Mouse (Mus musculus): ENCODE data around the gene Gm20388. TPM values are rescaled to one million over a fixed set of nuclear protein-coding genes. Genes with fewer than 3 reads are reported as not detected.
A peak's percentile ranks its signal among the peaks of the same experiment; 100 is the strongest.

Gene Gm20388
- polyA plus RNA-seq, 1 experiment from 2014 or later, result not detected

- 49% methylated on average over 5 of the region's 5 CpGs for WGBS
- no peaks in the 10 kb centered on the region for H3K27me3 ChIP-seq (replicated peaks)
- H3K27ac ChIP-seq (replicated peaks), result 0 out of 2 replicates have a peak overlapping the region, but pooled peaks have one; percentile 12
- H3K4me3 ChIP-seq, result no peak overlapping the region
- H3K9ac ChIP-seq, result no peak overlapping the region
- H3K4me1 ChIP-seq, result peaks cover 8% of the 10 kb centered on the region
- peaks cover 29% of the 10 kb centered on the region for H3K36me3 ChIP-seq
- no peak overlapping the region for H3K4me2 ChIP-seq
- no peak for ATAC-seq (ENCODE audit: extremely low read depth, insufficient number of reproducible peaks, low FRiP score, low TSS enrichment)
- H3K9me3 ChIP-seq, result no peaks in the 10 kb centered on the region
These were observed 50.0 kb downstream of the Gm20388 start for GRCm38 (mm10) chr8:119960531-119961104.

- H3K27ac ChIP-seq (replicated peaks), result no peak overlapping the region
- no peak overlapping the region for H3K4me3 ChIP-seq
- H3K27me3 ChIP-seq (replicated peaks), result no peaks in the 10 kb centered on the region
- H3K4me1 ChIP-seq, result peaks cover 8% of the 10 kb centered on the region
- H3K4me2 ChIP-seq, result no peak overlapping the region
- WGBS, result 72% methylated on average over 4 of the region's 4 CpGs
- H3K9me3 ChIP-seq, result no peaks in the 10 kb centered on the region
- H3K9ac ChIP-seq, result no peak overlapping the region
- ATAC-seq (ENCODE audit: extremely low read depth, insufficient number of reproducible peaks, low FRiP score, low TSS enrichment), result no peak
- no peaks in the 10 kb centered on the region for H3K36me3 ChIP-seq
These were observed 54.2 kb downstream of the Gm20388 start for GRCm38 (mm10) chr8:119964859-119965258.

- no peak for ATAC-seq (ENCODE audit: extremely low read depth, insufficient number of reproducible peaks, low FRiP score, low TSS enrichment)
- no peak overlapping the region for H3K27ac ChIP-seq (replicated peaks)
- no peak overlapping the region for H3K4me3 ChIP-seq
- H3K9me3 ChIP-seq, result no peaks in the 10 kb centered on the region
- no peaks in the 10 kb centered on the region for H3K27me3 ChIP-seq (replicated peaks)
- no peak overlapping the region for H3K4me2 ChIP-seq
- 80% methylated on average over 9 of the region's 9 CpGs for WGBS
- 0 out of 2 replicates have a peak, but pooled peaks cover 6% of the 10 kb centered on the region for H3K4me1 ChIP-seq
- no peak overlapping the region for H3K9ac ChIP-seq
- no peaks in the 10 kb centered on the region for H3K36me3 ChIP-seq
These were observed 56.8 kb downstream of the Gm20388 start for GRCm38 (mm10) chr8:119967435-119967834.

- 0 out of 2 replicates have a peak, but pooled peaks cover 6% of the 10 kb centered on the region for H3K4me1 ChIP-seq
- WGBS, result 59% methylated on average over 9 of the region's 9 CpGs
- no peak for ATAC-seq (ENCODE audit: extremely low read depth, insufficient number of reproducible peaks, low FRiP score, low TSS enrichment)
These were observed 59.5 kb downstream of the Gm20388 start for GRCm38 (mm10) chr8:119970169-119970568.

GRCm38 (mm10) chr8:119972558-119972957, 61.9 kb downstream of the Gm20388 start:
- ATAC-seq (ENCODE audit: extremely low read depth, insufficient number of reproducible peaks, low FRiP score, low TSS enrichment), result no peak
- Histone ChIP-seq H3K4me1 (0 out of 2 replicates have a peak, but pooled peaks cover 6% of the 10 kb centered on the region), H3K27ac (replicated peaks) (0 out of 2 replicates have a peak overlapping the region, but pooled peaks have one; percentile 16), H3K36me3 (no peaks in the 10 kb centered on the region), H3K27me3 (replicated peaks) (no peaks in the 10 kb centered on the region), H3K4me2 (no peak overlapping the region), H3K4me3 (no peak overlapping the region), H3K9ac (no peak overlapping the region), H3K9me3 (no peaks in the 10 kb centered on the region)
- 59% methylated on average over 12 of the region's 12 CpGs for WGBS

More at GRCm38 (mm10) chr8:119970169-119970568, 59.5 kb downstream of the Gm20388 start:
- Histone ChIP-seq H3K4me3 (no peak overlapping the region), H3K27me3 (replicated peaks) (no peaks in the 10 kb centered on the region), H3K4me2 (no peak overlapping the region), H3K27ac (replicated peaks) (no peak overlapping the region), H3K36me3 (no peaks in the 10 kb centered on the region), H3K9me3 (no peaks in the 10 kb centered on the region), H3K9ac (no peak overlapping the region)

- ATAC-seq (ENCODE audit: extremely low read depth, insufficient number of reproducible peaks, low FRiP score, low TSS enrichment), result no peak
- no peaks in the 10 kb centered on the region for H3K4me1 ChIP-seq
- H3K9me3 ChIP-seq, result no peaks in the 10 kb centered on the region
- no peak overlapping the region for H3K4me2 ChIP-seq
- 59% methylated on average over 11 of the region's 11 CpGs for WGBS
- H3K36me3 ChIP-seq, result no peaks in the 10 kb centered on the region
- no peaks in the 10 kb centered on the region for H3K27me3 ChIP-seq (replicated peaks)
- H3K4me3 ChIP-seq, result no peak overlapping the region
- no peak overlapping the region for H3K27ac ChIP-seq (replicated peaks)
- H3K9ac ChIP-seq, result 0 out of 2 replicates have a peak overlapping the region, but pooled peaks have one; percentile 16
These were observed 68.2 kb downstream of the Gm20388 start for GRCm38 (mm10) chr8:119978770-119979381.

GRCm38 (mm10) chr8:119981253-119981652, 70.6 kb downstream of the Gm20388 start:
- ATAC-seq (ENCODE audit: extremely low read depth, insufficient number of reproducible peaks, low FRiP score, low TSS enrichment), result no peak
- Histone ChIP-seq H3K9ac (no peak overlapping the region), H3K27me3 (replicated peaks) (no peaks in the 10 kb centered on the region), H3K4me3 (no peak overlapping the region), H3K4me2 (no peak overlapping the region), H3K27ac (replicated peaks) (no peak overlapping the region), H3K36me3 (no peaks in the 10 kb centered on the region), H3K4me1 (no peaks in the 10 kb centered on the region), H3K9me3 (no peaks in the 10 kb centered on the region)
- WGBS, result 68% methylated on average over 4 of the region's 4 CpGs

GRCm38 (mm10) chr8:119984085-119984484, 73.4 kb downstream of the Gm20388 start:
- Histone ChIP-seq H3K4me1 (peaks cover 14% of the 10 kb centered on the region), H3K27me3 (replicated peaks) (no peaks in the 10 kb centered on the region), H3K4me2 (no peak overlapping the region), H3K4me3 (no peak overlapping the region), H3K9ac (no peak overlapping the region), H3K9me3 (no peaks in the 10 kb centered on the region), H3K36me3 (no peaks in the 10 kb centered on the region), H3K27ac (replicated peaks) (no peak overlapping the region)
- no peak for ATAC-seq (ENCODE audit: extremely low read depth, insufficient number of reproducible peaks, low FRiP score, low TSS enrichment)

GRCm38 (mm10) chr8:119986174-119986573, 75.5 kb downstream of the Gm20388 start:
- H3K9me3 ChIP-seq, result no peaks in the 10 kb centered on the region
- H3K36me3 ChIP-seq, result no peaks in the 10 kb centered on the region
- ATAC-seq (ENCODE audit: extremely low read depth, insufficient number of reproducible peaks, low FRiP score, low TSS enrichment), result no peak
- peaks cover 14% of the 10 kb centered on the region for H3K4me1 ChIP-seq
- H3K4me3 ChIP-seq, result no peak overlapping the region
- H3K4me2 ChIP-seq, result no peak overlapping the region
- H3K27ac ChIP-seq (replicated peaks), result no peak overlapping the region
- peaks cover 9% of the 10 kb centered on the region for H3K27me3 ChIP-seq (replicated peaks)
- H3K9ac ChIP-seq, result no peak overlapping the region
- 60% methylated on average over 5 of the region's 5 CpGs for WGBS

GRCm38 (mm10) chr8:119988087-119988486, 77.4 kb downstream of the Gm20388 start:
- Histone ChIP-seq H3K4me1 (peaks cover 24% of the 10 kb centered on the region), H3K27ac (replicated peaks) (no peak overlapping the region), H3K36me3 (no peaks in the 10 kb centered on the region), H3K9ac (peak overlapping the region; percentile 67), H3K4me2 (peak overlapping the region; percentile 54), H3K4me3 (peak overlapping the region; percentile 16; the same call in 1 of the 2 replicates), H3K27me3 (replicated peaks) (peaks cover 29% of the 10 kb centered on the region), H3K9me3 (no peaks in the 10 kb centered on the region)
- 28% methylated on average over 15 of the region's 15 CpGs for WGBS
- ATAC-seq (ENCODE audit: extremely low read depth, insufficient number of reproducible peaks, low FRiP score, low TSS enrichment), result no peak

GRCm38 (mm10) chr8:119992249-119992648, 81.6 kb downstream of the Gm20388 start, which contains the start of gene Crispld2:
Gene Crispld2, plus strand, starts transcription at chr8:119992438.
- no peak within 1 kb of the TSS for H3K27ac ChIP-seq (replicated peaks)
- no peaks in the 10 kb centered on the region for H3K36me3 ChIP-seq
- no peaks in the 10 kb centered on the region for H3K9me3 ChIP-seq
- H3K4me2 ChIP-seq, result peak within 1 kb of the TSS; percentile 60
- 0 out of 2 replicates have a peak within 1 kb of the TSS, but pooled peaks have one; percentile 42 for H3K9ac ChIP-seq
- peak; percentile 62; the same call in 1 of the 2 replicates for ATAC-seq (ENCODE audit: extremely low read depth, insufficient number of reproducible peaks, low FRiP score, low TSS enrichment)
- peak within 1 kb of the TSS; percentile 45 for H3K4me3 ChIP-seq
- H3K27me3 ChIP-seq (replicated peaks), result peaks cover 58% of the 10 kb centered on the region
- WGBS, result under 1% methylated on average over 25 of the region's 25 CpGs
- H3K4me1 ChIP-seq, result peaks cover 37% of the 10 kb centered on the region

Data from heart, embryonic 13.5 days (tissue).